Mouse (Mus musculus) stomach, postnatal 0 days (tissue): ENCODE measurements around the gene Dkkl1.

Experiments used
- CTCF ChIP-seq: IDR thresholded peaks from 2 replicates; pipeline ENCODE4 v1.5.1; 2016; ENCODE audit warnings: antibody characterized with exemption, low read depth, mild to moderate bottlenecking, moderate library complexity
- EP300 ChIP-seq: optimal IDR thresholded peaks from 2 replicates; pipeline ENCODE3; 2016; ENCODE audit warnings: antibody characterized with exemption

DNA sequence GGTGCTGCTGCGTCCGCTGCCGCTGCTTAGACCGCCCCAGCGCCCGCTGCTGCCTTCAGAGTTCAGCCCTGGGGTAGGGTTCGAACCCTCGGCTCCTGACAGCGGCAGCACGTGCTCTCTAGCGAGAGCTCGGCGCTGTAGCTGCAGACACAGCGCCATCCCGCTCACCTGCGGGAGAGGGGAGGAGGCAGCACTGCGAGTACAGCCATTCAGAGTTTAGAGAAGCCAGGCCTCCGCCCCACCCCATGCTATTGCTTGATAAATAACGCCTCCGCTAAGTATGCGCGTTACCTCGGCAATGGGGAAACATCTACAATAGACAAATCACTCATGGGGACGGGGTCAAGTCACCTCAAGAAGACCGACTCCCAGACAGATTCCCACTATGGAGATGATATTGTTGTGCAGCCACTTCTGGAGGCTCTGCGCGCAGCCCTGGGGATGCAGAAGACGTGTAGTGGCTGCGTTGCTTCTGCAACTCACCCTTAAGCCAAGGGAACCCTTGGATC lies 22.4 kb upstream of the Dkkl1 start:
- TF ChIP-seq EP300, result no peak
- peak; percentile 26; the same call in 1 of the 2 replicates for TF ChIP-seq CTCF
